ENCODE assay signal across 14 mouse cellular contexts in the genomic region with DNA sequence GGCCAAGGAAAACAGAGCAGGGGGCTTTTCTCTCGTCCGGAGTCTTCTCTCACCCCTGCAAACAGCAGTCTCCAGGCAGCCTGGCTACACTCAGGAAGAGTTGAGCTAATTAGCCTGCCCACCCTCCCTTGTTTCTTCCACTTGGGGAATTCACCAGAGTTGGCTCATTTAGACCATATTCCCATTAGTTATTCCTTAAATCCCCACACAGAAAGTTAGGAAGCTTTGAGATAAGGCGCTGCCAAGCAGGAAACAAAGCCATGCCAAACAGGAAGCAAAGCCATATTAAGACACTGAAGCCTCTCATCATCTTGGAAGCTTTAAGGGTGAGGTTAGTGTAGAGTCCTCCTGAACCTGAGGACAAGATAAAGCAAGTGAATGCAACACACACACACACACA. TPM values are rescaled to one million over a fixed set of nuclear protein-coding genes. Genes with fewer than 3 reads are reported as not detected.
DNase-seq lines count a peak whose midpoint lies in the region; ATAC-seq and TF ChIP-seq lines count a peak whose summit lies in the region.
"Had no signal": no experiment of that assay in that cellular context is flagged by ENCODE, and none has a peak within 500 bp of the region (broad histone marks: within the 10 kb centered on the region; RNA-seq: fewer than 3 reads in every experiment).

No protein-coding gene starts in this region.

- DNase-seq in heart, adult 18-20 months: peak; percentile 51 to 60
- no peak for DNase-seq in heart, embryonic 10.5 days (ENCODE audit: low spot score)
- DNase-seq in kidney, adult 8-10 months: peak; percentile 48 to 60
- DNase-seq in lung, adult 18-20 months: peak; percentile 7 to 15
- no peak for DNase-seq in left cerebral cortex, postnatal 14 days (ENCODE audit: low spot score in 2 of 2)
- DNase-seq: gastrocnemius, postnatal 25 days; right cerebral cortex, postnatal 4 days had no signal

- H3K9me3 ChIP-seq in heart, embryonic 10.5 days: no peaks in the 10 kb centered on the region
- H3K9me3 ChIP-seq in intestine, postnatal 0 days (ENCODE audit: control insufficient read depth): no peaks in the 10 kb centered on the region
- H3K9me3 ChIP-seq: forebrain, embryonic 13.5 days; midbrain, embryonic 13.5 days had no signal

- WGBS in heart, embryonic 10.5 days: 50% methylated on average over 3 of the region's 3 CpGs
- 61% methylated on average over 3 of the region's 3 CpGs for WGBS in intestine, postnatal 0 days

- ATAC-seq in intestine, postnatal 0 days: no peak
- no peak for ATAC-seq in megakaryocyte-erythroid progenitor cell, adult 5-6 weeks (replicated peaks; ENCODE audit: low FRiP score, low TSS enrichment, poor library complexity, severe bottlenecking)
- ATAC-seq: forebrain, embryonic 13.5 days; midbrain, embryonic 13.5 days had no signal

- peak overlapping the region; percentile 22; the same call in 1 of the 2 replicates for H3K27ac ChIP-seq in heart, embryonic 10.5 days
- H3K27ac ChIP-seq in intestine, postnatal 0 days (ENCODE audit: low read depth, low read length): no peak overlapping the region
- H3K27ac ChIP-seq: forebrain, embryonic 13.5 days; midbrain, embryonic 13.5 days had no signal

- no peaks in the 10 kb centered on the region for H3K36me3 ChIP-seq in heart, embryonic 10.5 days
- H3K36me3 ChIP-seq in intestine, postnatal 0 days (ENCODE audit: control insufficient read depth, insufficient read depth): no peaks in the 10 kb centered on the region
- H3K36me3 ChIP-seq: midbrain, embryonic 13.5 days had no signal

- intact Hi-C loops in left cerebral cortex, postnatal 14 days (cut with DNase I): no loop called here

- H3K4me1 ChIP-seq in heart, embryonic 10.5 days: peaks cover 5% of the 10 kb centered on the region; the same call in 1 of the 2 replicates
- no peaks in the 10 kb centered on the region for H3K4me1 ChIP-seq in intestine, postnatal 0 days (replicated peaks; ENCODE audit: control insufficient read depth, insufficient read depth, low read length)
- H3K4me1 ChIP-seq: forebrain, embryonic 13.5 days; midbrain, embryonic 13.5 days had no signal

- no peak for TF ChIP-seq CTCF in intestine, postnatal 0 days (IDR thresholded peaks at IDR 0.05; ENCODE audit: low read depth)

- no peaks in the 10 kb centered on the region for H3K27me3 ChIP-seq in heart, embryonic 10.5 days (ENCODE audit: insufficient read depth, poor library complexity, severe bottlenecking)
- H3K27me3 ChIP-seq in intestine, postnatal 0 days (replicated peaks; ENCODE audit: control insufficient read depth, insufficient read depth, low read length): no peaks in the 10 kb centered on the region
- H3K27me3 ChIP-seq: forebrain, embryonic 13.5 days; midbrain, embryonic 13.5 days had no signal

- no peak overlapping the region for H3K4me2 ChIP-seq in intestine, postnatal 0 days (replicated peaks; ENCODE audit: low read depth)
- H3K4me2 ChIP-seq: forebrain, embryonic 13.5 days; midbrain, embryonic 13.5 days had no signal

- no peak overlapping the region for H3K4me3 ChIP-seq in heart, embryonic 10.5 days
- no peak overlapping the region for H3K4me3 ChIP-seq in intestine, postnatal 0 days (ENCODE audit: low read depth, low read length)
- H3K4me3 ChIP-seq: forebrain, embryonic 13.5 days; midbrain, embryonic 13.5 days had no signal

- H3K9ac ChIP-seq in intestine, postnatal 0 days (ENCODE audit: low read depth, low read length): no peak overlapping the region
- H3K9ac ChIP-seq: forebrain, embryonic 13.5 days; midbrain, embryonic 13.5 days had no signal

RNA-seq across cellular contexts. Expression of a gene that starts 4.5 kb away (rescaled TPM):
- total RNA-seq in heart, adult 18-20 months (2021): under 1 TPM in 1 of 2 experiments, not detected in 1; 0.37 TPM
- 0.12 TPM in 1 of 2 replicates, not detected in the other for polyA plus RNA-seq in heart, embryonic 10.5 days (2016; fragmentation: Nextera tagmentation; extraction: Ambion mirVana)
- total RNA-seq in left cerebral cortex, postnatal 14 days (2021): under 1 TPM; 0.15 TPM
- polyA plus RNA-seq in intestine, postnatal 0 days (2015; fragmentation: Nextera tagmentation; extraction: Ambion mirVana): 0.04 and 0.07 TPM in 2 replicates
- total RNA-seq in megakaryocyte-erythroid progenitor cell, adult 5-6 weeks (2014; fragmentation: Nextera tagmentation): not detected in 2 replicates
- not detected in 2 replicates for total RNA-seq in megakaryocyte-erythroid progenitor cell, adult 5-6 weeks (2017)
- polyA plus RNA-seq: forebrain, embryonic 13.5 days; intestine, embryonic 14.5 days; limb, embryonic 11.5 days; midbrain, embryonic 13.5 days; neural tube, embryonic 14.5 days had no signal

RNA-seq across cellular contexts. Expression of a gene that starts 18.2 kb away (rescaled TPM):
- 1 to 10 TPM in 1 of 2 experiments, under 1 TPM in 1; 0.65 to 9.8 TPM for total RNA-seq in heart, adult 18-20 months (2021)
- not detected in 2 replicates for polyA plus RNA-seq in heart, embryonic 10.5 days (2016; fragmentation: Nextera tagmentation; extraction: Ambion mirVana)
- total RNA-seq in left cerebral cortex, postnatal 14 days (2021): not detected
- polyA plus RNA-seq in intestine, postnatal 0 days (2015; fragmentation: Nextera tagmentation; extraction: Ambion mirVana): 0.23 and 0.25 TPM in 2 replicates
- 5.4 and 8.0 TPM in 2 replicates for total RNA-seq in megakaryocyte-erythroid progenitor cell, adult 5-6 weeks (2014; fragmentation: Nextera tagmentation)
- total RNA-seq in megakaryocyte-erythroid progenitor cell, adult 5-6 weeks (2017): 15.1 and 20.2 TPM in 2 replicates
- polyA plus RNA-seq: forebrain, embryonic 13.5 days; limb, embryonic 11.5 days; midbrain, embryonic 13.5 days had no signal

RNA-seq across cellular contexts. Expression of a gene that starts 48.9 kb away (rescaled TPM):
- 1 to 10 TPM; 3.4 to 5.1 TPM for total RNA-seq in heart, adult 18-20 months (2021)
- 8.3 and 8.9 TPM in 2 replicates for polyA plus RNA-seq in heart, embryonic 10.5 days (2016; fragmentation: Nextera tagmentation; extraction: Ambion mirVana)
- 1 to 10 TPM; 4.5 to 4.9 TPM for total RNA-seq in left cerebral cortex, postnatal 14 days (2021)
- polyA plus RNA-seq in intestine, postnatal 0 days (2015; fragmentation: Nextera tagmentation; extraction: Ambion mirVana): 5.9 and 6.5 TPM in 2 replicates
- total RNA-seq in megakaryocyte-erythroid progenitor cell, adult 5-6 weeks (2014; fragmentation: Nextera tagmentation): 3.9 and 5.7 TPM in 2 replicates
- 7.6 and 14.9 TPM in 2 replicates for total RNA-seq in megakaryocyte-erythroid progenitor cell, adult 5-6 weeks (2017)

RNA-seq across cellular contexts. Expression of a gene that starts 49.0 kb away (rescaled TPM):
- total RNA-seq in heart, adult 18-20 months (2021): 1 to 10 TPM in 1 of 2 experiments, under 1 TPM in 1; 0.72 to 2.0 TPM
- 24.8 and 28.2 TPM in 2 replicates for polyA plus RNA-seq in heart, embryonic 10.5 days (2016; fragmentation: Nextera tagmentation; extraction: Ambion mirVana)
- total RNA-seq in left cerebral cortex, postnatal 14 days (2021): 1 to 10 TPM; 1.2 to 1.4 TPM
- 3.2 and 3.9 TPM in 2 replicates for polyA plus RNA-seq in intestine, postnatal 0 days (2015; fragmentation: Nextera tagmentation; extraction: Ambion mirVana)
- 23.0 and 26.0 TPM in 2 replicates for total RNA-seq in megakaryocyte-erythroid progenitor cell, adult 5-6 weeks (2014; fragmentation: Nextera tagmentation)
- 26.9 and 32.6 TPM in 2 replicates for total RNA-seq in megakaryocyte-erythroid progenitor cell, adult 5-6 weeks (2017)

Comparison
In these comparisons a context has a peak if more than half of its experiments do, and no peak if none do; other contexts are left out.
1. DNase-seq: peak in heart, adult 18-20 months (2 of 2), kidney, adult 8-10 months (2 of 2) and lung, adult 18-20 months (2 of 2); none in heart, embryonic 10.5 days (single experiment) and left cerebral cortex, postnatal 14 days (0 of 2).